Mouse (Mus musculus): ENCODE data around the gene Rai1.
A peak's percentile ranks its signal among the peaks of the same experiment; 100 is the strongest.

Gene Rai1

GRCm38 (mm10) chr11:60152339-60152738 lies 47.5 kb downstream of the Rai1 start:
- TF ChIP-seq POU5F1 (IDR thresholded peaks at IDR 0.05; ENCODE audit: borderline replicate concordance, low read length) (no peak), NANOG (IDR thresholded peaks at IDR 0.05; ENCODE audit: borderline replicate concordance, low read length) (no peak), CTCF (conservative IDR thresholded peaks at IDR 0.05; ENCODE audit: low read length) (no peak)

GRCm38 (mm10) chr11:60153936-60154335 lies 49.1 kb downstream of the Rai1 start:
- H3K36me3 ChIP-seq (ENCODE audit: insufficient read depth, low read length) = peaks cover 32% of the 10 kb centered on the region
- H3K9me3 ChIP-seq (ENCODE audit: low read length) = no peaks in the 10 kb centered on the region
- H3K27me3 ChIP-seq (ENCODE audit: insufficient read depth, low read length) = no peaks in the 10 kb centered on the region
- TF ChIP-seq POU5F1 (IDR thresholded peaks at IDR 0.05; ENCODE audit: borderline replicate concordance, low read length) = no peak
- no peak for TF ChIP-seq NANOG (IDR thresholded peaks at IDR 0.05; ENCODE audit: borderline replicate concordance, low read length)
- no peak for TF ChIP-seq CTCF (conservative IDR thresholded peaks at IDR 0.05; ENCODE audit: low read length)
- peaks cover 63% of the 10 kb centered on the region for H3K4me1 ChIP-seq (replicated peaks; ENCODE audit: low read depth, low read length)
- no peak overlapping the region for H3K4me3 ChIP-seq (replicated peaks; ENCODE audit: low read length)

More at GRCm38 (mm10) chr11:60152339-60152738, 47.5 kb downstream of the Rai1 start:
- Histone ChIP-seq H3K36me3 (ENCODE audit: insufficient read depth, low read length) (peaks cover 45% of the 10 kb centered on the region), H3K27me3 (ENCODE audit: insufficient read depth, low read length) (no peaks in the 10 kb centered on the region), H3K4me3 (replicated peaks; ENCODE audit: low read length) (no peak overlapping the region), H3K9me3 (ENCODE audit: low read length) (no peaks in the 10 kb centered on the region), H3K4me1 (replicated peaks; ENCODE audit: low read depth, low read length) (peaks cover 47% of the 10 kb centered on the region)

- H3K27me3 ChIP-seq (ENCODE audit: insufficient read depth, low read length) = no peaks in the 10 kb centered on the region
- no peak overlapping the region for H3K4me3 ChIP-seq (replicated peaks; ENCODE audit: low read length)
- no peak for TF ChIP-seq POU5F1 (IDR thresholded peaks at IDR 0.05; ENCODE audit: borderline replicate concordance, low read length)
- no peak for TF ChIP-seq CTCF (conservative IDR thresholded peaks at IDR 0.05; ENCODE audit: low read length)
- no peak for TF ChIP-seq NANOG (IDR thresholded peaks at IDR 0.05; ENCODE audit: borderline replicate concordance, low read length)
- no peaks in the 10 kb centered on the region for H3K9me3 ChIP-seq (ENCODE audit: low read length)
- H3K36me3 ChIP-seq (ENCODE audit: insufficient read depth, low read length) = peaks cover 26% of the 10 kb centered on the region
- peaks cover 80% of the 10 kb centered on the region for H3K4me1 ChIP-seq (replicated peaks; ENCODE audit: low read depth, low read length)
These were observed 50.9 kb downstream of the Rai1 start for GRCm38 (mm10) chr11:60155690-60156089.

GRCm38 (mm10) chr11:60158271-60158670 lies 53.5 kb downstream of the Rai1 start:
- no peak for TF ChIP-seq NANOG (IDR thresholded peaks at IDR 0.05; ENCODE audit: borderline replicate concordance, low read length)
- TF ChIP-seq POU5F1 (IDR thresholded peaks at IDR 0.05; ENCODE audit: borderline replicate concordance, low read length) = no peak
- no peak for TF ChIP-seq CTCF (conservative IDR thresholded peaks at IDR 0.05; ENCODE audit: low read length)
- Histone ChIP-seq H3K4me1 (replicated peaks; ENCODE audit: low read depth, low read length) (peaks cover 91% of the 10 kb centered on the region), H3K9me3 (ENCODE audit: low read length) (no peaks in the 10 kb centered on the region)

GRCm38 (mm10) chr11:60159955-60160354 lies 55.1 kb downstream of the Rai1 start:
- no peaks in the 10 kb centered on the region for H3K9me3 ChIP-seq (ENCODE audit: low read length)
- no peak overlapping the region for H3K4me3 ChIP-seq (replicated peaks; ENCODE audit: low read length)
- peaks cover 94% of the 10 kb centered on the region for H3K4me1 ChIP-seq (replicated peaks; ENCODE audit: low read depth, low read length)
- TF ChIP-seq NANOG (IDR thresholded peaks at IDR 0.05; ENCODE audit: borderline replicate concordance, low read length) = no peak
- TF ChIP-seq CTCF (conservative IDR thresholded peaks at IDR 0.05; ENCODE audit: low read length) = no peak
- TF ChIP-seq POU5F1 (IDR thresholded peaks at IDR 0.05; ENCODE audit: borderline replicate concordance, low read length) = no peak
- 0 out of 2 replicates have a peak, but pooled peaks cover 5% of the 10 kb centered on the region for H3K36me3 ChIP-seq (ENCODE audit: insufficient read depth, low read length)
- no peaks in the 10 kb centered on the region for H3K27me3 ChIP-seq (ENCODE audit: insufficient read depth, low read length)

More at GRCm38 (mm10) chr11:60158271-60158670, 53.5 kb downstream of the Rai1 start:
- no peak overlapping the region for H3K4me3 ChIP-seq (replicated peaks; ENCODE audit: low read length)
- no peaks in the 10 kb centered on the region for H3K27me3 ChIP-seq (ENCODE audit: insufficient read depth, low read length)
- H3K36me3 ChIP-seq (ENCODE audit: insufficient read depth, low read length) = peaks cover 16% of the 10 kb centered on the region; the same call in 1 of the 2 replicates

- Histone ChIP-seq H3K9me3 (ENCODE audit: low read length) (no peaks in the 10 kb centered on the region), H3K27me3 (ENCODE audit: insufficient read depth, low read length) (no peaks in the 10 kb centered on the region), H3K4me3 (replicated peaks; ENCODE audit: low read length) (peak overlapping the region; percentile 41), H3K36me3 (ENCODE audit: insufficient read depth, low read length) (0 out of 2 replicates have a peak, but pooled peaks cover 3% of the 10 kb centered on the region), H3K4me1 (replicated peaks; ENCODE audit: low read depth, low read length) (peaks cover 90% of the 10 kb centered on the region)
- no peak for TF ChIP-seq POU5F1 (IDR thresholded peaks at IDR 0.05; ENCODE audit: borderline replicate concordance, low read length)
- TF ChIP-seq NANOG (IDR thresholded peaks at IDR 0.05; ENCODE audit: borderline replicate concordance, low read length) = no peak
- no peak for TF ChIP-seq CTCF (conservative IDR thresholded peaks at IDR 0.05; ENCODE audit: low read length)
These were observed 55.8 kb downstream of the Rai1 start for GRCm38 (mm10) chr11:60160454-60161114.

- no peak for TF ChIP-seq NANOG (IDR thresholded peaks at IDR 0.05; ENCODE audit: borderline replicate concordance, low read length)
- no peak for TF ChIP-seq CTCF (conservative IDR thresholded peaks at IDR 0.05; ENCODE audit: low read length)
- TF ChIP-seq POU5F1 (IDR thresholded peaks at IDR 0.05; ENCODE audit: borderline replicate concordance, low read length) = no peak
- Histone ChIP-seq H3K36me3 (ENCODE audit: insufficient read depth, low read length) (0 out of 2 replicates have a peak, but pooled peaks cover 3% of the 10 kb centered on the region), H3K4me1 (replicated peaks; ENCODE audit: low read depth, low read length) (peaks cover 90% of the 10 kb centered on the region), H3K9me3 (ENCODE audit: low read length) (no peaks in the 10 kb centered on the region), H3K4me3 (replicated peaks; ENCODE audit: low read length) (peak overlapping the region; percentile 41), H3K27me3 (ENCODE audit: insufficient read depth, low read length) (no peaks in the 10 kb centered on the region)
These were observed 56.5 kb downstream of the Rai1 start for GRCm38 (mm10) chr11:60161146-60161874.

- H3K27me3 ChIP-seq (ENCODE audit: insufficient read depth, low read length) = no peaks in the 10 kb centered on the region
- H3K36me3 ChIP-seq (ENCODE audit: insufficient read depth, low read length) = 0 out of 2 replicates have a peak, but pooled peaks cover 2% of the 10 kb centered on the region
- TF ChIP-seq POU5F1 (IDR thresholded peaks at IDR 0.05; ENCODE audit: borderline replicate concordance, low read length) (no peak), NANOG (IDR thresholded peaks at IDR 0.05; ENCODE audit: borderline replicate concordance, low read length) (no peak), CTCF (conservative IDR thresholded peaks at IDR 0.05; ENCODE audit: low read length) (no peak)
- H3K4me1 ChIP-seq (replicated peaks; ENCODE audit: low read depth, low read length) = peaks cover 90% of the 10 kb centered on the region
- no peak overlapping the region for H3K4me3 ChIP-seq (replicated peaks; ENCODE audit: low read length)
- H3K9me3 ChIP-seq (ENCODE audit: low read length) = no peaks in the 10 kb centered on the region
These were observed 57.7 kb downstream of the Rai1 start for GRCm38 (mm10) chr11:60162547-60162946.

All from E14TG2a.4 (cell line).